Mouse (Mus musculus) spleen, adult 2 months (tissue): Measurements from ENCODE around the gene Phactr3. TPM values are rescaled to one million over a fixed set of nuclear protein-coding genes. Genes with fewer than 3 reads are reported as not detected.
A peak's percentile ranks its signal among the peaks of the same experiment; 100 is the strongest.
"Not testable (repeated sequence)": the region's sequence is repeated elsewhere in the genome, so short reads cannot be mapped to it uniquely, and the experiment has no call there.

Experiments
- DNase-seq, 2 experiments: peaks; one replicate each; pipeline versions ENCODE4 v3.0.0 to v3.0.0-alpha.2; 2012 to 2021; ENCODE audit warnings: low spot score in 2 of 2, low read depth in 1 of 2
- H3K27ac ChIP-seq: fragments of 200-500 bp; 2 replicates; pipeline ENCODE4 v1.5.1; 2012; ENCODE audit warnings: low read length, inconsistent platforms; ENCODE audit not compliant: insufficient read depth
- H3K27me3 ChIP-seq: fragments of 200-500 bp; 2 replicates; pipeline ENCODE4 v1.6.1; 2012; ENCODE audit warnings: mild to moderate bottlenecking, moderate library complexity, low read length, inconsistent platforms; ENCODE audit not compliant: control insufficient read depth, insufficient read depth
- H3K36me3 ChIP-seq: fragments of 200-500 bp; 2 replicates; pipeline ENCODE4 v1.6.1; 2012; ENCODE audit warnings: mild to moderate bottlenecking, low read length, inconsistent platforms; ENCODE audit not compliant: control insufficient read depth, insufficient read depth
- H3K4me1 ChIP-seq: fragments of 200-500 bp; 2 replicates; pipeline ENCODE4 v1.6.1; 2011; ENCODE audit warnings: inconsistent platforms; ENCODE audit not compliant: control insufficient read depth, insufficient read depth, insufficient read length
- H3K4me3 ChIP-seq: fragments of 200-500 bp; 2 replicates; pipeline ENCODE4 v1.5.1; 2011; ENCODE audit warnings: mild to moderate bottlenecking, inconsistent platforms; ENCODE audit not compliant: insufficient read depth, insufficient read length; ENCODE audit errors: extremely low read depth
- CTCF ChIP-seq: fragments of 200-500 bp; IDR thresholded peaks from 2 replicates; pipeline ENCODE4 v1.5.1; 2011; ENCODE audit warnings: mild to moderate bottlenecking, inconsistent platforms; ENCODE audit not compliant: insufficient read depth, insufficient read length, insufficient replicate concordance; ENCODE audit errors: extremely low read depth
- POLR2A ChIP-seq: fragments of 200-500 bp; IDR thresholded peaks from 2 replicates; pipeline ENCODE4 v1.6.1; 2011; ENCODE audit warnings: low read depth, low read length, inconsistent platforms
- WGBS: fragments of 180-500 bp; shearing (Covaris S2); methylation state at CpG from one replicate; pipeline ENCODE4 v1.1.7; 2018; 5-methylcytosine and 5-hydroxymethylcytosine counted together
- polyA plus RNA-seq: library from polyadenylated mRNA; depleted of rRNA; stranded (reverse); fragments of >200 nt; gene quantifications from 2 replicates; pipeline ENCODE4 v1.2.3, GENCODE M21; 2012; rRNA removed

The Phactr3 gene
- 0.22 and 0.54 TPM in 2 replicates for polyA plus RNA-seq

GRCm38 (mm10) chr2:178118801-178119560 lies at the start of gene Phactr3:
Gene Phactr3, plus strand, starts transcription at chr2:178118975.
- DNase-seq = no peak
- TF ChIP-seq CTCF (no peak), POLR2A (no peak)
- Histone ChIP-seq H3K27me3 (0 out of 2 replicates have a peak, but pooled peaks cover 1% of the 10 kb centered on the region), H3K4me1 (no peaks in the 10 kb centered on the region), H3K27ac (no peak within 1 kb of the TSS), H3K36me3 (no peaks in the 10 kb centered on the region), H3K4me3 (no peak within 1 kb of the TSS)
- 6% methylated on average over 45 of the region's 45 CpGs for WGBS

- WGBS = 1% methylated on average over 7 of the region's 14 CpGs
- H3K4me1 ChIP-seq, H3K27ac ChIP-seq, H3K27me3 ChIP-seq, H3K36me3 ChIP-seq, DNase-seq: not testable (repeated sequence)
- peak within 1 kb of the TSS; percentile 39; the same call in 1 of the 2 replicates for H3K4me3 ChIP-seq
These were observed 40.5 kb upstream of the Phactr3 start, which contains the start of gene Zfp931 for GRCm38 (mm10) chr2:178078166-178078717. Gene Zfp931, minus strand, starts transcription at chr2:178078476.

- Histone ChIP-seq H3K27ac (no peak overlapping the region), H3K4me1 (no peaks in the 10 kb centered on the region), H3K27me3 (no peaks in the 10 kb centered on the region), H3K4me3 (no peak overlapping the region), H3K36me3 (no peaks in the 10 kb centered on the region)
- no peak for DNase-seq
- TF ChIP-seq CTCF (no peak), POLR2A (no peak)
These were observed 29.2 kb upstream of the Phactr3 start for GRCm38 (mm10) chr2:178089586-178089985.

- WGBS = 14% methylated on average over 2 of the region's 2 CpGs
- no peaks in the 10 kb centered on the region; the same call in 1 of the 2 replicates for H3K27me3 ChIP-seq
- H3K36me3 ChIP-seq = no peaks in the 10 kb centered on the region
- H3K4me3 ChIP-seq = no peak overlapping the region
- TF ChIP-seq CTCF = peak; percentile 47; the same call in 1 of the 2 replicates
- TF ChIP-seq POLR2A = no peak
- no peaks in the 10 kb centered on the region for H3K4me1 ChIP-seq
- peak in 1 of 2 experiments; percentile 34 for DNase-seq
- no peak overlapping the region for H3K27ac ChIP-seq
These were observed 20.8 kb upstream of the Phactr3 start for GRCm38 (mm10) chr2:178098021-178098420.

GRCm38 (mm10) chr2:178101957-178102356 lies 16.8 kb upstream of the Phactr3 start:
- Histone ChIP-seq H3K27ac (no peak overlapping the region), H3K4me3 (no peak overlapping the region), H3K27me3 (no peaks in the 10 kb centered on the region), H3K4me1 (no peaks in the 10 kb centered on the region), H3K36me3 (no peaks in the 10 kb centered on the region)
- WGBS = 15% methylated on average over 7 of the region's 7 CpGs
- no peak for DNase-seq
- TF ChIP-seq POLR2A (no peak), CTCF (peak; percentile 40; the same call in 1 of the 2 replicates)

- Histone ChIP-seq H3K4me3 (no peak overlapping the region), H3K4me1 (no peaks in the 10 kb centered on the region), H3K27me3 (0 out of 2 replicates have a peak, but pooled peaks cover 1% of the 10 kb centered on the region), H3K36me3 (no peaks in the 10 kb centered on the region), H3K27ac (no peak overlapping the region)
- TF ChIP-seq CTCF = peak; percentile 5; the same call in 1 of the 2 replicates
- TF ChIP-seq POLR2A = no peak
- WGBS = 24% methylated on average over 12 of the region's 12 CpGs
- no peak for DNase-seq
These were observed 829 bp upstream of the Phactr3 start for GRCm38 (mm10) chr2:178117946-178118345.

GRCm38 (mm10) chr2:178119561-178120355 lies 983 bp downstream of the Phactr3 start:
- no peak overlapping the region for H3K27ac ChIP-seq
- WGBS = 24% methylated on average over 19 of the region's 19 CpGs
- H3K27me3 ChIP-seq = 0 out of 2 replicates have a peak, but pooled peaks cover 1% of the 10 kb centered on the region
- TF ChIP-seq POLR2A (no peak), CTCF (no peak)
- no peaks in the 10 kb centered on the region for H3K36me3 ChIP-seq
- H3K4me3 ChIP-seq = no peak overlapping the region
- no peaks in the 10 kb centered on the region for H3K4me1 ChIP-seq
- DNase-seq = no peak
